Mouse (Mus musculus) G1E (cell line): Measurements from ENCODE around the gene Stard3.

Source experiments
- CTCF ChIP-seq: IDR thresholded peaks from 2 replicates; pipeline ENCODE4 v1.5.1; 2012; ENCODE audit warnings: low read depth, low read length, inconsistent platforms, mixed read lengths
- GATA1 ChIP-seq: IDR thresholded peaks from 2 replicates; pipeline ENCODE4 v1.6.1; 2012; ENCODE audit warnings: borderline replicate concordance, low read length, inconsistent platforms, mixed read lengths

- TF ChIP-seq CTCF (no peak), GATA1 (no peak)
These were observed 28.4 kb downstream of the Stard3 start for GRCm38 (mm10) chr11:98386596-98386995.
